Mouse (Mus musculus) ES-E14 (cell line): Measurements from ENCODE around the gene Gm572.

Experiments used
- CHD2 ChIP-seq: IDR thresholded peaks from 2 replicates; pipeline ENCODE4 v1.6.1; 2014; ENCODE audit warnings: mild to moderate bottlenecking, low read depth, low read length, inconsistent platforms
- HCFC1 ChIP-seq: IDR thresholded peaks from 2 replicates; pipeline ENCODE4 v1.6.1; 2012; ENCODE audit warnings: low read length, inconsistent platforms, borderline replicate concordance; ENCODE audit not compliant: insufficient read depth
- MAFK ChIP-seq: IDR thresholded peaks from 2 replicates; pipeline ENCODE4 v1.6.1; 2014; ENCODE audit warnings: mild to moderate bottlenecking, low read depth, low read length, inconsistent platforms; ENCODE audit not compliant: insufficient read depth
- ZC3H11A ChIP-seq: IDR thresholded peaks from 2 replicates; pipeline ENCODE4 v1.6.1; 2012; ENCODE audit warnings: low read depth, mild to moderate bottlenecking, inconsistent platforms, low read length, borderline replicate concordance
- ZNF384 ChIP-seq: IDR thresholded peaks from 2 replicates; pipeline ENCODE4 v1.6.1; 2012; ENCODE audit warnings: low read depth, low read length, inconsistent platforms

DNA sequence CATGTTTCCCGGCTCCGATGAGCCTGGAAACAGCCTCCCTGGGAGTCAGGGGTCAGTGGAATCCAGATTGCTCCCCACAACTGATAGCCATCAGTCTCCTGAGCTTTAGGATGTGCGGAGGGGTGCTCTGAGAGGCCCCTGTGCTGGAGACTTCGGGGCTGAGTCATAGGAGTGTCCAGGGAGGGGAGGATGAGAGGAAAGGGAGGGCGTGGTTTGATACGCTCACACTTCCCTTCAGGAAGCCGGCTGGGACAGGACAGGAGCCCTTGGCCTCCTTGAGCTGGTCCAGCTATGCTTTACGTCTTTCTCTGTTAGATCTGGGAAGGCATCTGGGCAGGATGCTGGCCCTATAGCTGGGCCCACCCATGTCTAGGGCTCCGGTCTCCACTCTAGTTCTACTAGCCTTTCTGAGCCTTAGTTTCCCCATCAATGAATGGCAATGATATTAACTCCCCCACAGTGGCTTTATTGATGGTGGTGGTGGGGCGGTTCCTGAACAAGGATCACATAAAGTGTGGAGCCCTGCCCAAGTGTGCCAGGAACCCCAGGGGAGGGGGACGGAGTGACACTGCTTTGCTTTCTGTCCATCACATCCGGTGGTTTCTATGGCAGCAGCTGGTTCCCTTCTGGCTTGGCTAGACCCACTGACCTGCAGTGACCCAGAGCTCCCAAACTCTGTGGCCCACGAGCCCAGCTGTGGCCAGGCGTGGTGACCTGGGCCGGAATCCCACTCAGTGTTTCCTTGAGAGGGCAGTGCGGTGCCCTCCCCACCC, 33.3 kb downstream of the Gm572 start:
- TF ChIP-seq ZC3H11A (no peak), HCFC1 (no peak), CHD2 (no peak), ZNF384 (no peak), MAFK (no peak)
